Mouse (Mus musculus): ENCODE data around the gene 9430097D07Rik.

9430097D07Rik gene

DNA sequence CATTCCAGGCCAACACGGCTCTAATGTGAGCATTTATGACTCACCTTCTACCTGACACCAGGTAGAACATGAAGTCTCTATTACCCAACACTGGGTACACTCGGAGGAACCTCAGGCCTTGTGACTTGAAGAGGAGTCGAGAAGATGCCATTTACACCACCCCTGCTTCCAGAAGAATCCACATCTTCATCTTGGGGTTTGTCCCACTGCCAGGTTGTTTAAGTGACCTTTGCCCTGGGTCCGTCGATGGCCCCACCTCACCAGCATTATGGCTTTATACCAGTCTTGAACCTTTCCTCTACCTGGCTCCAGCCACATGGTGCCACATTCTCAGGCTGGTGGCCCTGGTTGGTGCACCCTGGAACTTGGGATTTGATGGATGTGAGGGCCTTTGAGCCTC is 21.8 kb upstream of the 9430097D07Rik start:
- no peak for DNase-seq (ENCODE audit: low read depth, low spot score)

DNA sequence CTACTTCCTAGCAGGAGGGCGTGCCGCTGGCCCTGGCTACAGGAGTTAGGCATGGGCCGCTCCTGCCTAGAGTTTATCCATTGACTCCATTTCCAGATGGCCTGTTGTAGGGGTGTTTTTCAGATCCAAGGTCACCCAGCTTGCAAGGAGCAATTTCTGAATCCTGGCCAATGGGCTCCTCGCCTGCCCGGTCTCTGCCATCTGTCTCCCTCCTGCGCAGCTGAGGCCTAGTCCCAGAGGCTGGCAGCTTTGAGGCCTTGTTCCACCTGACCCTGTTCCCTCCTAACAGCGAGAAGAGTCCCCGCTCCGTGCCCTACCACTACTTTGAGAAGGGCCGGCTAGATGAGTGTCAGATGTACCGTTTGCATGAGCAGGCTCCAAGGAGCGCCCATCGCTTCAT is 21.2 kb upstream of the 9430097D07Rik start:
- DNase-seq (ENCODE audit: low read depth, low spot score) = no peak

DNA sequence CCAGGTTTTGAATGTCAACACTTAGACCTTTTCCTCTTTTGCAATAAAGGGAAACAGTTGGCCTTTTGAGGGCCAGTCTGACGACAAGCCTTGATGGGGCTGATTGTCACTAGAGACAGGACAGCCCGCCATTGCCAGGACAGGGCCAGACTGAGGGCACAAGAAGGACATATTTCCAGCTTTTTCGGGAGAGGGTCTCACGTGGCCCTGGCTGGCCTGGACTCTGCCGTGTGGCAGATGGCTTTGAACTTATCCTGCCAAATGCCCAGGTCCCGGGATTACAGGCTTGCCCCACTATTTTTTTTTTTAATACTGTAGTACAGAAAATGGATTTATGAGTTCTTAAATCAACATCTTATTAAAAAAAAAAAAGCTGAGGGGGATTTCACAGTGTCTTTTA is 15.8 kb upstream of the 9430097D07Rik start:
- DNase-seq (ENCODE audit: low read depth, low spot score) = no peak

GRCm38 (mm10) chr2:32590224-32590623 is 14.7 kb upstream of the 9430097D07Rik start:
- no peak for DNase-seq (ENCODE audit: low read depth, low spot score)

DNA sequence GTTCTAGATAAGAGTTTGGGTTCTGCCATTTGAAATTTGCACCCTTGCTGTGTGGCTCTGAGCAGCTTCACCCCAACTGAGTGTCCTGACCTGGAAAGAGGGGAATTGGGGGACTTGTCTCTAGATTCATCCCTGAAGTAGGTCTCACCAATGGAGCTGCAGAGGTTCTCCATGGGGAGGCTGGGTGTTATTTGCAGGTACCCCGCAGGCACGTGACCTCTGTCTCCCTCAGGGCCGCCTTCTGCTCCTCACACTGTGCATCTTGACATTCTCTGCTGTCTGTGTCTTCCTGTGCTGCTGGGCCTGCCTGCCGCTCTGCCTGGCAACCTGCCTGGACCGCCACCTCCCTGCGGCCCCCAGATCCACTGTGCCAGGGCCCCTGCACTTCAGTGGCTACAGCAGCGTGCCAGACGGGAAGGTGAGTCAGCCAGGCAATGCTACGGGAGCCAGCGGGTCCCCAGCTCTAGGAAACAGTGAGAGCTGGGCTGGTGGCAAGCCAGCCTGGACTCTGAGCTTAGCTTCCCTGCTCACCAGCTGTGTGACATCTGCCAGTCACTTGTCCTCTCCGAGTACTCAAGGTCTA is 13.8 kb upstream of the 9430097D07Rik start:
- no peak for DNase-seq (ENCODE audit: low read depth, low spot score)

DNA sequence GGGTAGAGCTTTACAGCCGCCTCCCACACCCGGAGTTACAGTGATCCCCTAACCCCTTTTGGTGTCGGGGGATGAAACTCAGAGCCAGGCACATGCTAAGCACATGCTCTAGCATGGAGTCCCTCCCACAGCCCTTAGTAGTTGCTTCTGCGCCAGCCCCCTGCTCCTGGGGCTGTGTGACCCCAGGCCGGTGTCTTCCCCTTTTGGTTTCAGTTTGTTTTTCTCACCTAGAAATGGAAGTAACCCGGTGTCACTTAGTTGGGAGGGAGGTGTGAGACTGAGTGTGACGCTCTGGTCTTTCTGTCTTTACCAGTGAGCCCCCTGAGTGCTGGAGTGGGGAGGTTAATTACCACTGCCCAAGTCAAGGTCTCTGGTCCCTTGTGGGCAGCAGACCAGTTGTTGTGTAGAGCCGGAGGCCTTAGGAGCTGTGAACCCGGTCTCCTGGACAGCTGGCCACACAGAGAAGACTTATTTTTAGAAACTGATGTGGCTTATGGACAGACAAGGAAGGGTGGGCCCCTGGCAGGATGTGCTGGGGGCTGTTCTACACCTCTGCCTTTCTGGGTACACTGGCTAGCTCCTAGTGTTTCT is 12.3 kb upstream of the 9430097D07Rik start:
- DNase-seq (ENCODE audit: low read depth, low spot score) = peak; percentile 92

DNA sequence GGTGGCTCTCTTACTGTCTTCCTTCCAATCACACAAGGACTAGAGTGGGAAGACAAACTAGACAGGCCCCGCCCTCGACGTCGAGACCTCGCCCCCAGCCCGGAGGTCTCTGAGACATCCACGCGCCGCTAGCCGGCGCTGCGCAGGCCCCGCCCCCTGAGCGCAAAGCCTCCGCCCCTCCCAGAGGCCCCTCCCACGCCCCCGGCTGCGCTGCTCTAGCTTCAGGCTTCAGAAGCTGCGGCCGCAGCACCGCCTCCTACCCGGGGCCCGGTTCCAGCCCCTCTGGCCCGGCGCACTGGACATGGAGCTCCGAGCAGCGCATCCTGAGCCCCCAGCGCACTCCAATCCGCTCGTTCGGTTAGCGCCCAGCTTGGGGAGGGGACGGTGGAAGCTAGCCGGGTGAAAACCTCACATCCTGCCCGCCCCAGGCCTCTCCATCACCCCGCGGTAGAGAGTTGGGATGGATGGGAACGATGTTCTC is 11.4 kb upstream of the 9430097D07Rik start, which contains the start of gene St6galnac4:
Gene St6galnac4 (plus strand): TSS at position 225 of the 481 bp plus-strand sequence.
- DNase-seq (ENCODE audit: low read depth, low spot score) = peak; percentile 97

DNA sequence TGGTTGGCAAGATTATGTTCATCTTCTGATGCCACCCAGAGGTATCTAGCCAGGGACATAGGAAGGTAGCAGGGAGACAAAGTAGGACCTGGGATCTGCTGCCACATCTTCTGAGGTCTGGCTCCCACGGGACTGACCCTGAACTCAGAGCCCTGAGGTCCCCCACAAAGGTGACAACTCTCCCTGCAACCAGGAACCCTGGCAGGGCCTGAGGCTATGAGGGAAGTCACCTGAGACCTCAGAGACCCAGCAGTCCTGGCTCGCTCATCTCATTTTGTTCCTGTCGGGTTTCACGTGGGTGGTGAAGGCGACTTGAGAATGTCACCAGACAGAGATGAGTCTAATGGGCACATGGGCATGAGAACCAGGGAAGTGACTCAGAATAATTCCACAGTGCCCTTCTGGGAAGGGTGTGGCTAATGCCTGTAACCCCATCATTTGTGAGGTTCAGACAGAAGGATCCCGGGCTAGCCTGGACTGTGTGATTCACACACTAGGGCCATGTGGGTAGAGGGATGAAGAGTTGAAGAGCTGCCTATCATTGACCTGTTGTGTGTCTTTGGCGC is 9.7 kb upstream of the 9430097D07Rik start:
- DNase-seq (ENCODE audit: low read depth, low spot score) = no peak

GRCm38 (mm10) chr2:32582830-32583799 is 7.6 kb upstream of the 9430097D07Rik start:
- DNase-seq (ENCODE audit: low read depth, low spot score) = peak; percentile 84

DNA sequence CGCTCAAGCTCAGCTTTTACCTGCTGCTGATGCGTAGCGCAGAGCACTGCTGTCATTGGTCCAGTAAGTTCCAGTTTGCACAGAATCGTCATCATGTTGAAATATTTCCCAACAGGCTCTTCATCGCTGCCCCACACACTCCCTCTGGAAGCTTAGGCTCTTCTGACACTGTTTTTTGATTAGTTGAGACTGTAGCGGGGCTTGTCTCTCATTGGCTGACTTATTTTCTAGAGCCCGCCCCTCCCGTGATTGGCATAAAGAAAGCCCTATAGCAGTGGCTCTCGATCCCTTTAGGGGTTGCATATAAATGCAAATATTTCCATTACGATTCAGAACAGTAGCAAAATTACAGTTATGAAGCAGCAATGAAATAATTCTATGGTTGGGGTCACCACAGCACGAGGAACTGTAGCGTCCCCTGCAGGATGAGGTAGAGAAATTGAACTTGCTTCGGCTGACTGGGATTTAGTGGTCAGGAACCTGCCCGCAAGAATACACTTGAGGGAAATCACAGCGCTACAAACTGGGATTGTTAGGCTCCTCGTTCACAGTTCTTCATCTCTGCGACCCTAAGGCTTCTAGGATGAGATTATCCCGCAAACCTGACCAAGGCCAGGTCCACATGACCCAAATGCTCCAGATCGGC is 6.1 kb upstream of the 9430097D07Rik start:
- peak; percentile 82 for DNase-seq (ENCODE audit: low read depth, low spot score)

GRCm38 (mm10) chr2:32578146-32579046 is 2.9 kb upstream of the 9430097D07Rik start:
- no peak for DNase-seq (ENCODE audit: low read depth, low spot score)

- no peak for DNase-seq (ENCODE audit: low read depth, low spot score)
Observed at GRCm38 (mm10) chr2:32576532-32576931, 1.0 kb upstream of the 9430097D07Rik start.

DNA sequence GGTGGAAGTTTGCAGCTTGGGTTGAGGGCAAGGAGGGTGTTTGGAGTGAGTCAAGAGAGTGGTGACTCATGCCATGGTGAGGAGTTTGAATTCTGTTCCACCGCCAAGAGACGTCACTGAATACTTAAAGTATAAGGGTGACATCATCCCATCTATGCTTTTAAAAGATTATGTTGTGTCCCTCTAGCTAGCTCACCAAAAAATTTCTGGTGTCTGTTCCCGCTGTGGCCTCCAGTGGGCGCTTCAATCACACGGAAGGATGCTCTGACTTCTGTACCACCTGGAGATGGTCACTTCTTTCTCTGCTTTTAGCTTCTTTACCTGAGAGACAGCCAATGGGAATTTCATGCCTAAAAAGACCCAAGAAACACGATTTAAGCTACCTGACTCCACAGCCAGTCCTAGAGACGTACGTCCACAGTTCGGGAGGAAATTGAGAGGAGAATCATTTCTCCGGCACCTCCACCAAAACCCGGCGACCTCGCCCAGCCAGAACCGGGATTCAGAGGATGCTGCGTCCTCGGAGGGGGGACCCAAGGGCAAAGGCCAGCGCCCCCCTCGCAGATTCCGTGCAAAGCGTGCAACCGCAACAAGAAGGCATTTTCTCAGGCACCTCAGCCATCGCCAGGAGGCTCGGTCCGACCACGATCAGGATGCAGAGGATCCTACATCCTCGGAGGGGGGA is 441 bp downstream of the 9430097D07Rik start:
- peak; percentile 55 for DNase-seq (ENCODE audit: low read depth, low spot score)

GRCm38 (mm10) chr2:32574497-32574896 is 987 bp downstream of the 9430097D07Rik start, which contains the start of gene Pip5kl1:
Pip5kl1 (plus strand) TSS chr2:32574797.
- no peak for DNase-seq (ENCODE audit: low read depth, low spot score)

- DNase-seq (ENCODE audit: low read depth, low spot score) = no peak
Observed at GRCm38 (mm10) chr2:32572196-32572595, 3.3 kb downstream of the 9430097D07Rik start.

DNA sequence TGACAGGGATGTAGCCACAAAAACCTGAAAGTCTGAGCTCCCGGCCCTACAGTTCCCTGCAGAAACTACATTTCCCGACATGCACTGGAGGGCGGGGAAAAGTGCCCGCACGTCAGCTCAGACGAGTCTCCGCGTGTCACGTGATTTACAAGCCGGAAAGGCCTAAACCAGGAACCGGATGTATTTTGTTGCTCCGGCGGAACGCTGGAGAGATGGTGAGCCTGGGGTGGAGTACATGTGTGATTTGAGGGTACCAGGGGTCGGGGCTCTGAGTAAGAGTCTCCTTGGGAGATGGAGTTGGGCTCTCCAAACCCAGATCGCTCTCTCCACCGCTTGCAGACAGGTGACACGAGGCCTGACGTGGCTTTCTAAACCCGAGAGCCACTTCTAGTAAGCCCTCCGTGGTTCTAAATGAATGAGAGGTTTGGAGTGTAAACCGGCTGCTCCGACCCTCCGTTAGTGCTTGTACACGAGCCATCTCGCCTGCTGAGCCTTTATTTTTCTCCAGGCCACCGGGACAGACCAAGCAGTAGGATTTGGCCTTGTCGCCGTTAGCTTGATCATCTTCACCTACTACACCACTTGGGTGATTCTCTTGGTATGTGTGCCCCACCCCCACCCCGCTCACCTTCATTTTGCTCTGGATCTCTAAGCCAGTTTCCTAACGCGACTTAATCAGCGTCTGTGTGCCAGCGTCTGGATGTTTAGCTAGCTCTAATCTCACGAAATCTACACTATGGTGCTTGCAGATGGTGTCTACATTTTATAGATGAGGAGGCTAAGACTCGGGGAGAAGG is 4.6 kb downstream of the 9430097D07Rik start, which contains the start of gene Dpm2:
Gene Dpm2 (plus strand): TSS at position 161 of the 797 bp plus-strand sequence.
- peak; percentile 92 for DNase-seq (ENCODE audit: low read depth, low spot score)

DNA sequence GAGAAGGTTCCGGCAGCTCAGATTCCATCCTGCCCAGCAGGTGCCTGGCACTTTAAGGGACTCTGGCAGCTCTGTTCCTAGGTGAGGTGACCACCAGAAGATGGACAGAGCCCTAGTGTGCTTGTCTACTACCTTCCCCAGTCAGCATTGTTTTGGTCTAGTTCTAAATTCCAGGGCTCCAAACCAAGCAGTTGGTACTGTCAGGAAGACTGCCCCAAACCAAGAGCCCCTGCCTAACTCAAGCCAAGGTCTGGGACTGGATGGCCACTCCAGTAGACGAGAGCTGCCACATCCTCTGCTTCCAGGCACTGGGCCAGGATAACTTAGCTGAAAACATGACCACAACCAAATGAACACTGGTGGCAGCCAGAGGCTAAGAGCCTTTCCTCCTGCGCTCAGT is 6.5 kb downstream of the 9430097D07Rik start:
- no peak for DNase-seq (ENCODE audit: low read depth, low spot score)

GRCm38 (mm10) chr2:32568149-32568548 is 7.3 kb downstream of the 9430097D07Rik start:
- DNase-seq (ENCODE audit: low read depth, low spot score) = no peak
